Mouse (Mus musculus) ES-E14 (cell line): ENCODE data around the gene Hal.

Experiments
- CHD2 ChIP-seq: IDR thresholded peaks from 2 replicates; pipeline ENCODE4 v1.6.1; 2014; ENCODE audit warnings: mild to moderate bottlenecking, low read depth, low read length, inconsistent platforms
- HCFC1 ChIP-seq: IDR thresholded peaks from 2 replicates; pipeline ENCODE4 v1.6.1; 2012; ENCODE audit warnings: low read length, inconsistent platforms, borderline replicate concordance; ENCODE audit not compliant: insufficient read depth
- MAFK ChIP-seq: IDR thresholded peaks from 2 replicates; pipeline ENCODE4 v1.6.1; 2014; ENCODE audit warnings: mild to moderate bottlenecking, low read depth, low read length, inconsistent platforms; ENCODE audit not compliant: insufficient read depth
- ZC3H11A ChIP-seq: IDR thresholded peaks from 2 replicates; pipeline ENCODE4 v1.6.1; 2012; ENCODE audit warnings: low read depth, mild to moderate bottlenecking, inconsistent platforms, low read length, borderline replicate concordance
- ZNF384 ChIP-seq: IDR thresholded peaks from 2 replicates; pipeline ENCODE4 v1.6.1; 2012; ENCODE audit warnings: low read depth, low read length, inconsistent platforms

DNA sequence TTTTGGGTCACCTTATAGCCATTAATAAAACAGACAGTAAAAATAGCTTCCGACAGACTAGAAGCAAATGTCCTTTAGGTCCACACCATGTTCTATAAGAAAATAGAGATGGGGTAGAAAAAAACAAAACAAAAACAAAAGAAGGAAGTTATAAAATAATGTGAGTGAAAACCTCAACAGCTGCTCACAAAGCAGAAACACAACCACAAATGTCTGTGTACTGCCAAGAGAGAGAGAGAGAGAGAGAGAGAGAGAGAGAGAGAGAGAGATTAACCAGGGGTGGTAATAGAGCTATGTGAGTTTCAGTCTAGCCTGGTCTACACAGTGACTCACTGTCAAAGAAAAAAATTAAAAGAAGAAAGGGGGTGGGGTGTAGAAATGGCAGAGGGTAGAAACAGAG lies 53.0 kb downstream of the Hal start:
- TF ChIP-seq ZNF384: no peak
- TF ChIP-seq ZC3H11A: no peak
- no peak for TF ChIP-seq CHD2
- TF ChIP-seq MAFK: no peak
- no peak for TF ChIP-seq HCFC1
